Mouse (Mus musculus): ENCODE data around the gene Ptov1.

Gene Ptov1

DNA sequence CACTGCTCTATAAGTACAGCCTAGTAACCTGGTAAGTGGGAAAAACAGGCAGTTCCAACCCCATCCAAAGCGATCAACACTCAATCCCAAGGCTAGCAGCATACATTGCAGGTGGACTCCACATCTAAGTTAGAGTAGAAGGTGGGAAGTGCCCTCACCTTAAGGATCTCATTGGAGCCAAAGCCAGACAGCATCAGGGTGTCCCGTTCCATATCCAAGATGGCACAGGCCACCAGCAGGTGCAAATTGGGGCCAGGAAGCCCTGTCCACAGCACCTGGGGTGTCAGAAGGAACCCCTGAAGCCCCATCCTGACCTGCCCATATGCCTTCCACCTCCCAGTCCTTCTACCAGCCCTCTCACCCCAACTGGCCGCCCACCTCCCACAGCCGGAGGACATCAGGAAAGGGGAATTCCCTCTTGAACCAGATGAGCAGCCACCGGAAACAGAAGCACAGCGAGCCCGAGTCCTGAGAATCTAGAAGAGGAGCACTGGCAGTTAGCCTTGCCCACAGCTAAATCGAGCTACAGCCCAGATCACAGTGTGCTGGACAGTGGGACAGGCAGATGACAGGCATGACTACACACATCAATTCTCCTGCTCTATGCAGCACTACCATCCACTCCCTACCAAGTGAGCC, 27.6 kb downstream of the Ptov1 start:
- no peak for TF ChIP-seq GATA4 (IDR thresholded peaks at IDR 0.05; ENCODE audit: insufficient replicate concordance, low read length)

GRCm38 (mm10) chr7:44840426-44840825, 29.2 kb downstream of the Ptov1 start:
- TF ChIP-seq GATA4 (IDR thresholded peaks at IDR 0.05; ENCODE audit: insufficient replicate concordance, low read length): no peak

DNA sequence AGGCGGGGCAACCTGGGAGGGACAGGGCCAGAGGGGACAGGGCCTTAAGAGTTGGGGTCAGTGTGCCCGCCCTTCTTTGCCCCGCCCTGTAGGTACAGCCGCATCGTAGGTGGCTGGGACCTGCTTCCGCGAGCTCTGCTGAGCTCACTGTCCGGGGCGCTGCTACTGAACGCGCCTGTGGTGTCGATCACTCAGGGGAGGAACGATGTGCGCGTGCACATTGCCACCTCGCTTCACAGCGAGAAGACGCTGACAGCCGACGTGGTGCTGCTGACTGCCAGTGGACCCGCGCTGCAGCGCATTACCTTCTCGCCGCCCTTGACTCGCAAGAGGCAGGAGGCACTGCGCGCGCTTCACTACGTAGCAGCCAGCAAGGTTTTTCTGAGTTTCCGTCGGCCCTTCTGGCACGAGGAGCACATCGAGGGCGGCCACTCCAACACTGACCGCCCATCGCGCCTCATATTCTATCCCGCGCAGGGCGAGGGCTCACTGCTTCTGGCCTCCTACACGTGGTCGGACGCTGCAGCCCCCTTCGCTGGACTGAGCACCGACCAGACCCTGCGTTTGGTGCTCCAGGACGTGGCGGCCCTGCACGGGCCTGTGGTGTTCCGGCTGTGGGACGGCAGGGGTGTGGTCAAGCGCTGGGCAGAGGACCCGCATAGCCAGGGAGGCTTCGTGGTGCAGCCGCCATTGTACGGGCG, 29.9 kb downstream of the Ptov1 start:
- TF ChIP-seq GATA4 (IDR thresholded peaks at IDR 0.05; ENCODE audit: insufficient replicate concordance, low read length): no peak

DNA sequence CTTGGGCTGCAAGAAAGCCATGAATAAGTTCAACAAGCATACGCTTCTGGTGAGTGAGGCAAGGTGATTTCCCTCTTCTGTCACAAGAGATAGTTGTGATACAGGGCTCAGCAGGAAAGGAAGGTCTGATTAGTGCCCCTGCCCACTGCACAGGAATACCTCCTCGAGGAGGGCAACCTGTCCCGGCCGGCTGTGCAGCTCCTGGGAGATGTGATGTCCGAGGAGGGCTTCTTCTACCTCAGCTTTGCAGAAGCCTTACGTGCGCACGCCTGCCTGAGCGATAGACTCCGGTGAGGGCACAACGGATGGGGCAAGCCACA, 30.5 kb downstream of the Ptov1 start:
- TF ChIP-seq GATA4 (IDR thresholded peaks at IDR 0.05; ENCODE audit: insufficient replicate concordance, low read length): no peak

GRCm38 (mm10) chr7:44838073-44838472, 31.5 kb downstream of the Ptov1 start:
- no peak for TF ChIP-seq GATA4 (IDR thresholded peaks at IDR 0.05; ENCODE audit: insufficient replicate concordance, low read length)

DNA sequence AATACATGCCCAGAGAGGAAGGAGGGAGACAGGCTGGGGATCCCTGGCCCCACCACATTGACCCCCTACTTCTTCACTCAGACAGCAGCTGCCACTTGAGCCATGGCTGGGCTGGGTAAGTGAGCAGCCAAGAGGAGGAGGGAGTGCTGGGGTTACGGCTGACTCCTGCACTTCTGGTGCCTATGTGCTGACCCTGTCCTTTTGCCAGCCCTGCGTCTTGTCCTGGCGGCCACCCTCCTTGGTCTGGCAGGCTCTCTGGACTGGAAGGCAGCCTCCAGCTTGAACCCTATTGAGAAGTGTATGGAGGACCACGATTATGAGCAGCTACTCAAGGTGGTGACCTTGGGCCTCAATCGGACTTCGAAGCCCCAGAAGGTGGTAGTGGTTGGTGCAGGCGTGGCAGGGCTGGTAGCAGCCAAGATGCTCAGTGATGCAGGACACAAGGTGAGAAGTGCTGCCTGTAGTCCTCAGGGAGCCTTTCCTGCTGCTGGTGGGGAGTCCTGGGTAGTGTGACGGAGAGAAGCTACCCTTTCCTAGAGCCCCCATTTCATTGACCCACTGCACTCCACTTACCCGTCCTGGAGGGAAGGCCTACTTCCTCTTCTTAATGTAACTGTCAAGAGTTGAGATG, 33.0 kb downstream of the Ptov1 start:
- no peak for TF ChIP-seq GATA4 (IDR thresholded peaks at IDR 0.05; ENCODE audit: insufficient replicate concordance, low read length)

DNA sequence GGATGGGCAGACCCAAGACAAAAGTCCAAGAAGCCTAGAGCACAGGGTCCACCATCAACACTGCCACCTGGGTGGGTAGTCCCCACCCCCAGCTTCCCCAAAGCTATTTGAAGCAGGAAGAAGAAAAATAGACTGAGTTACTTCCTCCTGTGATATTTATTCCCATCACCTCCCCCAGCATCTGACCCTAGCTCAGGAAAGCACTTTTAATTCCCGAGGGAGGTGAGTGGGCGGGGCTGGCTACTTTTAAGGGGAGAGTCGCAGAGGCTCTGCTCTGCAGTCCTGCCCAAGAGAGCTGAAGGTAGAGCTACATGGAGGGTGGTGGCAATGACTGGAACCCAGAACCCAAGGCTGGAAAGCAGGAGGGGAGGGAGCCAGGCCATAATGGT, 33.6 kb downstream of the Ptov1 start:
- no peak for TF ChIP-seq GATA4 (IDR thresholded peaks at IDR 0.05; ENCODE audit: insufficient replicate concordance, low read length)

DNA sequence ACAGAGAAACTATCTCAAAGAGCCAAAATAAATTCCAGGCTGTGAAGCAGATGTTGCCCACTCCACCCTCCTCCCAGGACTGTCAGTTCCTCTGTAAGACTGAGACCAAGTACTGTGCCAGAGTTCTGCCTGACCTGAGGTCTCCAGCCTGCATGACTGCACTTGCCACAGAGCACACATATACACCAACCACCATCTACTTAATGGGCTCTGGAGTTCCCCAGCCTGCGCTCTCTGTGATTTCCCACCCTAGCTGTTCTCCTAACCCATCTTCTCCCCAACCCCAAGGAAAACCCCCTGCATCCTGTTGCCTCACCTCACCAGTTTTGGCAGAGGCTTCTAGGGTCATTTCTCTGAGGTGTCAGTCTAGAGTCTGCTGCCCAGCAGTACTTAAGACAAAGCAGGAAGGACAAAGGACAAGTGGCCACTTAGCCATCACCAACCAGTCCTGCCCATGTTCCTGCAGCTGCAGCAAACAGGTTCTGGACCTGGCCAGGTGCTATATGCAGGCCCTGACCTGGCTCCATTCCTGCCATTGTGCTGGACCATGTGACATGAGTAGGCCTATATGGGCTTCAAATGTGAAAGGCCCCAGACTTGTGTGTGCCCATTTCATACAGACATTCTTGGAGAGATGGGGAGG, 34.1 kb downstream of the Ptov1 start:
- TF ChIP-seq GATA4 (IDR thresholded peaks at IDR 0.05; ENCODE audit: insufficient replicate concordance, low read length): no peak

GRCm38 (mm10) chr7:44832763-44833162, 36.8 kb downstream of the Ptov1 start:
- no peak for TF ChIP-seq GATA4 (IDR thresholded peaks at IDR 0.05; ENCODE audit: insufficient replicate concordance, low read length)

DNA sequence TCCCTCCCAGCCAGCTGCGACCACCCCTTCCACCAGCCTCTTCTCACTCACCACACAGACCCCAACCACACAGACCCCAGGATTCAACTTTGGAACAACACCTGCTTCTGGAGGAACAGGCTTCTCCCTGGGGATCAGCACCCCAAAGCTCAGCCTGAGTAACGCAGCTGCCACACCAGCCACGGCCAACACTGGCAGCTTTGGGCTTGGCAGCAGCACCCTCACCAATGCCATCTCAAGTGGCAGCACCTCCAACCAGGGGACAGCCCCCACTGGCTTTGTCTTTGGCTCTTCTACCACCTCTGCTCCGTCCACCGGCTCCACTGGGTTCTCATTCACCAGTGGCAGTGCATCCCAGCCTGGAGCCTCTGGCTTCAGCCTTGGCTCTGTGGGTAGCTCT, 40.9 kb downstream of the Ptov1 start:
- no peak for TF ChIP-seq GATA4 (IDR thresholded peaks at IDR 0.05; ENCODE audit: insufficient replicate concordance, low read length)

- TF ChIP-seq GATA4 (IDR thresholded peaks at IDR 0.05; ENCODE audit: insufficient replicate concordance, low read length): no peak
Observed at GRCm38 (mm10) chr7:44826771-44827170, 42.8 kb downstream of the Ptov1 start.

GRCm38 (mm10) chr7:44824872-44825271, 44.7 kb downstream of the Ptov1 start:
- no peak for TF ChIP-seq GATA4 (IDR thresholded peaks at IDR 0.05; ENCODE audit: insufficient replicate concordance, low read length)

DNA sequence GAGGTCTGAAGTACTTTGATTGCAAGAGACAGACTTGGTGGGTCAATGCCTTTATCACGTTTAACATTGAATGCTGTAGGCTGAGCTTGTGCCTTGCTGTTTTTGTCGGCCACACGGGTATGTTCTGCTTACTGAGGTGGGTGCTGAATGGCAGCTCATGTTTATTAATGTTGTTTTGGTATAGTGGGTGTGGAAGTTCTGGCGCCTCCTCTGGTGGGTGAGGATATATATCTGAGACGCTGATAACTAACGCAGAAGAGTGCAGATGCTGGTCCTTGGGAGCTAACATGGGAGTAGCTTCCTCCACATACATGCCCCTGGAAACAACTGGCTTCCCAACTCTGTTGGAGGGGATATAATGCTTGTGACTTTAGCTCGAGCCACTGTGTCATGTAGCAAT, 46.2 kb downstream of the Ptov1 start:
- no peak for TF ChIP-seq GATA4 (IDR thresholded peaks at IDR 0.05; ENCODE audit: insufficient replicate concordance, low read length)

GRCm38 (mm10) chr7:44821666-44822448, 47.7 kb downstream of the Ptov1 start:
- no peak for TF ChIP-seq GATA4 (IDR thresholded peaks at IDR 0.05; ENCODE audit: insufficient replicate concordance, low read length)

DNA sequence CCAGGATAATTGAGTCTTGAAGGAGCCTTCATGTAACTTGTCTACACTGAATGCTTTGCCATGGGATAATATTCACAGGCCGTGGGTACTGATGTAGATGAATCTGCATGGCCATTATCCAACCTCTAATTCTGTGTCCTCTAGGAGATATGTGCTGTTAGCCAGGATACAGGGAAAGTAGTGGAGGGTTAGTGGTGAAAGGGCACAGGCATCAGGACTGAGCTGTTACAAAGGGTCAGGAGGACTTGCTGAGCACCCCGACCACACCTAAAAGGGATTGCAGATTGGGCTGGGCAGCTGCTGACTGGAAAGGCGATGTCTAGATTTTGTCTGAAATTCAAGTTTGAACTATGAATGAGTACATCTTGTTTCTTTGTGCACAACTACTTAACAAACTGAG, 49.1 kb downstream of the Ptov1 start:
- TF ChIP-seq GATA4 (IDR thresholded peaks at IDR 0.05; ENCODE audit: insufficient replicate concordance, low read length): no peak
